Mouse (Mus musculus) stomach, embryonic 16.5 days (tissue): ENCODE measurements at regions not wholly inside any gene's neighbourhood (a gene's known extent, or its start where the extent isn't known, plus 50 kb on each side); places are given as distances from the start of the nearest gene placed in this dataset.

Source experiments
- ATAC-seq: fragments of 200-750 bp; cut with Nextera tagmentation; 2 replicates; pipeline ENCODE4 v1.8.0; 2017; ENCODE audit warnings: moderate number of reproducible peaks, moderate TSS enrichment; ENCODE audit not compliant: insufficient read depth, low FRiP score
- H3K27ac ChIP-seq: fragments of 300-500 bp; sonication (generic); 2 replicates; pipeline ENCODE4 v1.5.1; 2014; ENCODE audit warnings: low read length
- H3K27me3 ChIP-seq: fragments of 300-500 bp; sonication (generic); 2 replicates; pipeline ENCODE4 v1.6.1; 2014; ENCODE audit warnings: low read length, control low read depth, mixed read lengths; ENCODE audit not compliant: control insufficient read depth, insufficient read depth
- H3K36me3 ChIP-seq: fragments of 300-500 bp; sonication (generic); 2 replicates; pipeline ENCODE4 v1.6.1; 2014; ENCODE audit warnings: low read length; ENCODE audit not compliant: control insufficient read depth, insufficient read depth
- H3K4me1 ChIP-seq: fragments of 300-500 bp; sonication (generic); 2 replicates; pipeline ENCODE4 v1.6.1; 2014; ENCODE audit warnings: low read length, control low read depth, mixed read lengths; ENCODE audit not compliant: control insufficient read depth, insufficient read depth
- H3K4me2 ChIP-seq: fragments of 300-500 bp; sonication (generic); 2 replicates; pipeline ENCODE4 v1.6.1; 2014; ENCODE audit warnings: low read depth, low read length, mixed read lengths
- H3K4me3 ChIP-seq: fragments of 300-500 bp; sonication (generic); replicated peaks from 2 replicates; pipeline ENCODE4 v1.5.1; 2014; ENCODE audit warnings: mild to moderate bottlenecking, low read length
- H3K9ac ChIP-seq: fragments of 300-500 bp; sonication (generic); 2 replicates; pipeline ENCODE4 v1.6.1; 2014; ENCODE audit warnings: low read length
- H3K9me3 ChIP-seq: fragments of 300-500 bp; sonication (generic); replicated peaks from 2 replicates; pipeline ENCODE4 v1.6.1; 2016; ENCODE audit warnings: low read length, control low read depth; ENCODE audit not compliant: control insufficient read depth
- WGBS: fragments of 180-500 bp; shearing (Covaris S2); extraction: QIAGEN DNeasy Blood & Tissue Kit; methylation state at CpG from one replicate; pipeline ENCODE4 v1.1.7; 2014; 5-methylcytosine and 5-hydroxymethylcytosine counted together

DNA sequence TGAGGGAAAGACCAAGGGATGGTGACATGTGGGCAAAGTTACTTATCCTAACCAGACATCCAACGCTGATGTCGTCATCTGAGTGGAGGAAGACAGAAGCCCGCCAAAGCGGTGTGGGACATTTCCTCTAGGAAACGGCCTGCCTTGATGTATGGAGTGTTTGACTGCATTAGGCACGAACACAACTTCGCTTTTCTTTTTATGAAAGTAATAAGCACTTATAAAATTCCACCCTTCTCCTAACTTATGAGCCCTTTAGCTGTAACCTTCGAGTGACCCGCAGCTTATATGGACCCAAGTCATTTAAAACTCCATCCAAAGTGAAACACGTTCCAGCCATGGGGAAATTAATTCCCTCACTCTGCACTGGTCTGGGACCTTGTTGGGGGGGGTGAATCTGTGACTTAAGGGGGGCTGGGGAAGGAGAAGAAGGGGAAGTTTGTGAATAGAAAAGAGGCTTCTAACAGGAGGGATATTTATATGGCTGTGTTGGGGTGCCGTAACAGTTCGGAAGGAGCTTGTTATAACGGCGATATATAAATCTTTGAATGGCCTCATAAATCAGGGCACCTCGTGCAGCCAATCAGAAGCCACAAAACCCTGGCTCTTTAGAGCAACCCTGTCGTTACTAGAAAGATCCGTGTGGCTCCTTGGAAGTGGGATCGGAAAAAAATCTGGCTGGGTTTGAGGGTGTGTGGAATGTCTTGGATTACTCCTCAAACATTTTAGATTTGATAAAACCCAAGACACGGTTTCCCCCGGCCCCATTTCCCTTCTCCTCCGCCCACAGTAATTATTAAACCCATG, 280.9 kb downstream of the Med13l start:
- Histone ChIP-seq H3K9ac (no peak overlapping the region), H3K27ac (no peak overlapping the region), H3K27me3 (no peaks in the 10 kb centered on the region), H3K36me3 (no peaks in the 10 kb centered on the region), H3K9me3 (no peaks in the 10 kb centered on the region), H3K4me1 (no peaks in the 10 kb centered on the region), H3K4me3 (no peak overlapping the region), H3K4me2 (no peak overlapping the region)
- 58% methylated on average over 21 of the region's 21 CpGs for WGBS
- no peak for ATAC-seq

DNA sequence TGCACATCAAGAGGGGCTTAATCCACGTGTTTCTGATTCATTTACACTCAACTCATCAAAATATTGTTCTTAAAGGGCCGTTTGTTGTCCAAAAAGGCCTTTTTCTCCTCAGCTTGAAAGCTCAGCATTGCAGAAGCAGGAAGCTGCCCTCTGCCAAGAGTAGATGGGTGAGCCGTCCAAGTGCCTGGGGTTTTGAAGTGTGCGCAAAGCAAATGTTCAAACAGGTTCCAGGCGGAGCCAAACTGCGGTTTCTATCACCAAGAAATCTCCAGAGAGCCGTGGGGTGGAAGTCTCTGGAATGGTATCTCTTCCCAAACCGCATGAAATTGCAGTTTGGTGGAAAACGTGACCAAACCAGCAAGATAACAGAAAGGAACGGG, 281.5 kb downstream of the Med13l start:
- Histone ChIP-seq H3K9me3 (no peaks in the 10 kb centered on the region), H3K4me1 (no peaks in the 10 kb centered on the region), H3K9ac (no peak overlapping the region), H3K27ac (no peak overlapping the region), H3K36me3 (no peaks in the 10 kb centered on the region), H3K4me2 (no peak overlapping the region), H3K4me3 (no peak overlapping the region), H3K27me3 (no peaks in the 10 kb centered on the region)
- WGBS = 47% methylated on average over 10 of the region's 10 CpGs
- no peak for ATAC-seq

DNA sequence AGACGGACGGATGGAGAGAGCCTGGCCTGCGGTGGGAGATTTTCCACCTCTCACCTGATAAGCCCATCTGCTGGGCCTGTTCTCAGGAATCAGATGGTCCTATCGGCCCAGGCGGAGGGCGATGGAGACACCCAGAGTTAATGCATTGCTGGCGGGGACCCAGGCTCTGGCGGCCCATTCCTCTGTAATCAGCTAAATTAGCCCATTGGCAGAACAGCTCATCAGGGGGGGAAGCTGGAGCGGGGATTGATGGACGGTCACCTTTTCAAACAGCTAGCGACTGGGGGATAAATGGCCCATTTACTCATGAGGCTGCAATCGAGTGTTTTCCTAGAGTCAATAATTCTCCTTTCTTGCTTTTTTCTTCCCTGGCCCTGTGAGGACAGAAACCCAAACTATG, 296.5 kb downstream of the Med13l start:
- no peaks in the 10 kb centered on the region for H3K36me3 ChIP-seq
- H3K4me1 ChIP-seq = no peaks in the 10 kb centered on the region
- no peak overlapping the region for H3K4me2 ChIP-seq
- 44% methylated on average over 12 of the region's 12 CpGs for WGBS
- no peak overlapping the region for H3K9ac ChIP-seq
- no peak overlapping the region for H3K27ac ChIP-seq
- H3K4me3 ChIP-seq = no peak overlapping the region
- H3K9me3 ChIP-seq = no peaks in the 10 kb centered on the region
- no peak for ATAC-seq
- H3K27me3 ChIP-seq = no peaks in the 10 kb centered on the region

DNA sequence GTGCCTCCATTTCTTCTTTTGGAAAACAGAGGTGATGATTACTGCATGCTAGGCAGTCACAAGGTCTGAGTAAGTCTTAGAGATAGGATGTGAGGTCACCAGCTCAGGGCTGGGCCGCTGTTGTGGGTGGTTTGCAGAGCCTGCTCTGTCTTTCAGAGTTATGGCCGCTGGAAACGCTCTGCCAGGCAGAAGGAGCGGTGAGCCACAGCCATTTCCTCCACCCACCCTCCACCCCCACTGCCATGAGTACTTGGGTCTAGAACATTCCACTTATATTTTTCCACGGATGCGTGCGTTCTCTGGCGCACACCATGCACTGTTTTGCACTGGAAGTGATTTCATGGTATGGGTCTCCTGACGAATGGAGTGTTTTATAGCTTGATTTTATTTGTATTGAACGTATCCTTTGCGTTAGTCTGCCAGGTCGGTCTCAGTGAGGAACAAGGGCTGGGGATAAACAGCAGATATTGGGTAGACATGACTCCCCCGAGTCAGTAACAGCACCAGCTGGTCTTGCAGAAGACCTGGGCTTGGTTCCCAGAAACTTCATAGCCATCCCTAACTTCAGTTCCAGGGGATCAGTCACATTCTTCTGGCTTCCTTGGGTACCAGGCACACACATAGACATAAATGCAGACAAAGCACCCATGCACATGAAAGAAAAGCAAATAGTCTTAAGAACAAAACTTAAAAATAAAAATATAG, 300.8 kb downstream of the Med13l start:
- Histone ChIP-seq H3K4me2 (no peak overlapping the region), H3K36me3 (no peaks in the 10 kb centered on the region), H3K27ac (no peak overlapping the region), H3K9ac (no peak overlapping the region), H3K9me3 (peaks cover 13% of the 10 kb centered on the region), H3K4me3 (no peak overlapping the region), H3K27me3 (no peaks in the 10 kb centered on the region), H3K4me1 (no peaks in the 10 kb centered on the region)
- 76% methylated on average over 13 of the region's 13 CpGs for WGBS
- ATAC-seq = no peak

DNA sequence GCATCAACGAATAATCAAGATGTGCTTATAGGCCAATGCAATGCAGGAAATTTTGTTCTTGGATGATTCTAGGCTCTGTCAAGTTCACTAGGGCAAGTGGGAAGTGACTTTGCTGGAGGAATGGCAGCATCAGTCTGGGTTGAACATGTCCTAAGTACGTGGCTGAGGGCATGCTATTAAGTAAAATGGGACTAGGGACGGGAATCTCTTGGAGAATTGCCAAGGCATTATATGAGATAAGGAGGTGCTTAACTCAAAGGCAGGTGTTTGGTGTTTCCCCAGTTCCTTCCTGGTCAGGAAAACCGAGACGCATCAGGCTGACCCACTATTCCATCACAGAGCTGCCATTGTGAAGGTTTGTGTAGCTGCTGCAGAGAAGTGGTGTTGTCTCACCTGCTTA, 307.0 kb downstream of the Med13l start:
- Histone ChIP-seq H3K4me3 (no peak overlapping the region), H3K9me3 (peaks cover 11% of the 10 kb centered on the region), H3K27me3 (no peaks in the 10 kb centered on the region), H3K27ac (no peak overlapping the region), H3K36me3 (no peaks in the 10 kb centered on the region), H3K4me2 (no peak overlapping the region), H3K9ac (no peak overlapping the region), H3K4me1 (no peaks in the 10 kb centered on the region)
- 67% methylated on average over 5 of the region's 5 CpGs for WGBS
- ATAC-seq = no peak

DNA sequence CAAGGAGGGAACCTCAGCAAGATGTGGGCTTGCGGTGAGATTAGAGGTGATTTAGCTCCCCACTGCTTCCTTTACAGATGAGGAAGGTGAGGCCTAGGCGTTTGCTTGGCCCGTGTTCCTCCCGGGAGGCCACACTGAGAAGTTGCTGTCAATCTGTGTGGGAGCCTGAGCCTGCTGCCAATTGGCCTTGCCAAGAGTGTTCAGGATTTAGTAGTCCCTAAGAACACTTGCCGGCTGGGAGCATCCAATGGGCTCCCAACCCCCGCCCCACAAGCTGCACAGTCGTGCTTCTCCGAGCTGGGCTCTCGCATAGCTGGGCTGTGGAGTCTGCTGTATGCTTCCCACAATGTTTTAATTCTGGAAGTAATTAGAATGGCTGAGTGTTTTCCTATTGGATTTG, 308.9 kb downstream of the Med13l start:
- WGBS = 85% methylated on average over 9 of the region's 9 CpGs
- Histone ChIP-seq H3K4me3 (no peak overlapping the region), H3K9ac (no peak overlapping the region), H3K36me3 (no peaks in the 10 kb centered on the region), H3K9me3 (peaks cover 3% of the 10 kb centered on the region; the same call in 1 of the 2 replicates), H3K4me2 (no peak overlapping the region), H3K27me3 (peaks cover 3% of the 10 kb centered on the region; the same call in 1 of the 2 replicates), H3K4me1 (no peaks in the 10 kb centered on the region), H3K27ac (no peak overlapping the region)
- no peak for ATAC-seq

DNA sequence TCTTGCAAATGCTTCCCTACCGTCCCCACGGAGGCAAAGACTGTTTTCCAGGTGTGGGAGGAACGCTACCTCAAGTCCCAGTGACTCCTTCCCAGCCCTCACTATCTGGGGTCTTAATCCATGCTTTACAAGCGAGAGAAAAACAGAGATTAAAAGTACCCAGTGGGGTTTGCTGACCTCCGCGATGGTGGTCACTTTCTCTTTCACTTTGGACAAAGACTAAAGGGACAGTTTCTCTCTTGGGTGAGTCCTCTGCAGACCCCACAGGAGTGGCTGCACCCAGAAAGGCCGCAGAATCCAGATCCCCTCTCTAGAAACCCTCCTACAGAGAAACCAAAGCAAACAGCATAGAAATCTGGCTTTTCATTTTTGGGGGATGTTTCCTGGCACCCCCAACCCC, 313.4 kb downstream of the Med13l start:
- H3K9ac ChIP-seq = no peak overlapping the region
- no peak overlapping the region for H3K4me2 ChIP-seq

DNA sequence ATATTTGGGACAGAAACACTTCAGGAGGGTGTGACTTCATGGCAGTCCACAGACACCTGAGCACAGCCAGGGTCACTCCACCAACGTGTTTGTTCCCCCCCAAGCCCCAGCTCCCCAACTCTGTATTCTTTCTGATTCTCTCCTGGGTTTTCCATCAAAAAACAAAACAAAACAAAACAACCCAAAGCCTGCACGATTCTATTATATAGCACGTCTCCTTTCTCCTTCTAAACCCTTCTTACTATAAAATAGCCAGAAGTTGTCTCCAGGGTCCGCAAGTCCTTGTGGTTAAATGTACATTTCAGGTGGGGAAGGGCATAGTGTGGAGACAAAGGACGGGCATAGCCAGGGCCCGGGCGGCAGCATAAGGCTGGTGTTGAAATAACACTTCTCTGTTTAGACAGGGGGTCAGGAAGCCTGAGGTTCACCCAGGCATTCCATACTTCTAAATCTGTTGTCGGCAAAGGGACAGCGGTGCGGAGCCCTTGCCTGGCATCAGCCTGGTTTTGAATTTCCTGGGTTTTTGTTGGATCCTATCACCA, 314.7 kb downstream of the Med13l start:
- peaks cover 30% of the 10 kb centered on the region for H3K27me3 ChIP-seq
- H3K4me2 ChIP-seq = no peak overlapping the region
- no peak for ATAC-seq
- H3K4me1 ChIP-seq = peaks cover 3% of the 10 kb centered on the region; the same call in 1 of the 2 replicates
- H3K36me3 ChIP-seq = no peaks in the 10 kb centered on the region
- H3K4me3 ChIP-seq = no peak overlapping the region
- H3K9ac ChIP-seq = no peak overlapping the region
- H3K27ac ChIP-seq = no peak overlapping the region
- 65% methylated on average over 10 of the region's 10 CpGs for WGBS
- no peaks in the 10 kb centered on the region; the same call in 1 of the 2 replicates for H3K9me3 ChIP-seq

More for the DNA sequence above, 313.4 kb downstream of the Med13l start:
- Histone ChIP-seq H3K27me3 (peaks cover 27% of the 10 kb centered on the region), H3K4me1 (no peaks in the 10 kb centered on the region), H3K27ac (no peak overlapping the region), H3K4me3 (no peak overlapping the region), H3K9me3 (no peaks in the 10 kb centered on the region; the same call in 1 of the 2 replicates), H3K36me3 (no peaks in the 10 kb centered on the region)
- WGBS = 49% methylated on average over 7 of the region's 7 CpGs
- ATAC-seq = no peak
